Comparison of ENCODE assay signal across 13 mouse cellular contexts in the genomic region with DNA sequence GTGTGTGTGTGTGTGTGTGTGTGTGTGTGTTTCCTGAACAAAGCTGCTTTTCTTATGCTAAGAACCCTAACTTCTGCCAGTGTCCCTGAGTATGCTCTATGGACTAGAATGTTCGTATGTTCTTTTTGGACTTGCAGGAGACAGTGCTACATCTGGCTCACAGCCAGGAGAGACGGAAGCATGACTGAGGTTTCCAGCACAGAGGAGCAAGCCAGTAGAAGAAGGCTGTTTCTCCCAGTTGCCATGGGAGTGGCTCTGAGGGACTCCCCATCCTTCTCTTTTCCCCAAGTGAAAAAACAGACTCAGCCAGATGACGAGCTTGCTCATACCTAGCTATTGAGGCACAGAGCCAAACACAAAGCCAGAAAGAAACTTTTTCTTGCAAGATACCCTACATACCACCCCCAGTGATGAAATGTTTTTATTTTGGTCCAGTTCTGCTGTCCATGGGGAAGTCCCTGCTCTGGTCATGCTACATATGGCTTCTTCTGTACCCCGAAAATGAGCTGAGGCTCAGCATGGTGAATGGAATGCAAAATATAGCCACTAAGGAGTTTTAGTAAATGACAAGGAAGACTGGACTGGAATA.
DNase-seq lines count a peak whose midpoint lies in the region; ATAC-seq and TF ChIP-seq lines count a peak whose summit lies in the region.
"Had no signal": no experiment of that assay in that cellular context is flagged by ENCODE, and none has a peak within 500 bp of the region (broad histone marks: within the 10 kb centered on the region; RNA-seq: fewer than 3 reads in every experiment).

No protein-coding gene starts in this region.

- ATAC-seq in embryonic facial prominence, embryonic 14.5 days (ENCODE audit: low read depth) = no peak

- no peak for TF ChIP-seq CTCF in kidney, adult 2 months (conservative IDR thresholded peaks at IDR 0.05; ENCODE audit: insufficient read depth, insufficient read length, low read depth, low read length)

- DNase-seq in embryonic facial prominence, embryonic 14.5 days (ENCODE audit: low spot score) = peak; percentile 30
- DNase-seq in embryonic facial prominence, embryonic 10.5 days (ENCODE audit: low spot score) = no peak
- peak; percentile 45 for DNase-seq in kidney, postnatal 10 days
- DNase-seq in kidney, adult 2 months = no peak
- DNase-seq in gastrocnemius, postnatal 14 days = peak; percentile 37
- DNase-seq in lung, postnatal 4 days = peak; percentile 26 to 55
- no peak for DNase-seq in thymus, postnatal 25 days
- DNase-seq in kidney, postnatal 14 days = no peak
- DNase-seq: cerebellum, postnatal 36 days; kidney, adult 11 months; thymus, postnatal 14 days had no signal

- WGBS in embryonic facial prominence, embryonic 14.5 days = 54% methylated on average over 4 of the region's 4 CpGs
- 86% methylated on average over 4 of the region's 4 CpGs for WGBS in embryonic facial prominence, embryonic 10.5 days
- 64% methylated on average over 4 of the region's 4 CpGs for WGBS in kidney, adult 2 months

- H3K4me1 ChIP-seq in embryonic facial prominence, embryonic 14.5 days (ENCODE audit: control insufficient read depth, insufficient read depth, low read length) = no peaks in the 10 kb centered on the region
- H3K4me1 ChIP-seq in embryonic facial prominence, embryonic 10.5 days = no peaks in the 10 kb centered on the region
- no peaks in the 10 kb centered on the region for H3K4me1 ChIP-seq in kidney, adult 2 months (ENCODE audit: control insufficient read depth, insufficient read depth, low read length)
- H3K4me1 ChIP-seq: hindbrain, embryonic 12.5 days had no signal

- H3K36me3 ChIP-seq in embryonic facial prominence, embryonic 14.5 days (ENCODE audit: control insufficient read depth, insufficient read depth, low read length) = no peaks in the 10 kb centered on the region
- no peaks in the 10 kb centered on the region for H3K36me3 ChIP-seq in embryonic facial prominence, embryonic 10.5 days (replicated peaks)
- H3K36me3 ChIP-seq in kidney, adult 2 months (ENCODE audit: control insufficient read depth, insufficient read depth, low read length) = no peaks in the 10 kb centered on the region
- H3K36me3 ChIP-seq: hindbrain, embryonic 12.5 days had no signal

- no peaks in the 10 kb centered on the region for H3K27me3 ChIP-seq in embryonic facial prominence, embryonic 14.5 days (replicated peaks; ENCODE audit: control insufficient read depth, insufficient read depth, low read length)
- H3K27me3 ChIP-seq in embryonic facial prominence, embryonic 10.5 days (replicated peaks; ENCODE audit: low read depth, poor library complexity, severe bottlenecking) = no peaks in the 10 kb centered on the region
- no peaks in the 10 kb centered on the region for H3K27me3 ChIP-seq in kidney, adult 2 months (replicated peaks; ENCODE audit: control insufficient read depth, insufficient read depth, low read length)
- H3K27me3 ChIP-seq: hindbrain, embryonic 12.5 days had no signal

- no peak overlapping the region for H3K4me3 ChIP-seq in embryonic facial prominence, embryonic 14.5 days (ENCODE audit: low read depth, low read length)
- no peak overlapping the region for H3K4me3 ChIP-seq in embryonic facial prominence, embryonic 10.5 days
- no peak overlapping the region for H3K4me3 ChIP-seq in kidney, adult 2 months (ENCODE audit: insufficient read depth, low read depth, low read length)
- H3K4me3 ChIP-seq: hindbrain, embryonic 12.5 days; myocyte had no signal

- no peak overlapping the region for H3K27ac ChIP-seq in embryonic facial prominence, embryonic 14.5 days (replicated peaks; ENCODE audit: low read depth, low read length)
- H3K27ac ChIP-seq in embryonic facial prominence, embryonic 10.5 days (replicated peaks) = no peak overlapping the region
- no peak overlapping the region for H3K27ac ChIP-seq in kidney, adult 2 months (ENCODE audit: insufficient read depth, low read depth, low read length)
- H3K27ac ChIP-seq: hindbrain, embryonic 12.5 days had no signal

- H3K4me2 ChIP-seq in embryonic facial prominence, embryonic 14.5 days (ENCODE audit: low read depth, low read length) = no peak overlapping the region
- H3K4me2 ChIP-seq: hindbrain, embryonic 12.5 days had no signal

- intact Hi-C loops in gastrocnemius, postnatal 14 days (cut with DNase I; ENCODE audit: low total_unique reads) = no loop called here

- no peak for TF ChIP-seq POLR2A in kidney, adult 2 months (IDR thresholded peaks at IDR 0.05; ENCODE audit: low read depth, low read length)

- no peak overlapping the region for H3K9ac ChIP-seq in embryonic facial prominence, embryonic 14.5 days (ENCODE audit: low read depth, low read length)
- H3K9ac ChIP-seq: hindbrain, embryonic 12.5 days had no signal

- no peaks in the 10 kb centered on the region for H3K9me3 ChIP-seq in embryonic facial prominence, embryonic 14.5 days (ENCODE audit: control insufficient read depth, low read length)
- H3K9me3 ChIP-seq in embryonic facial prominence, embryonic 10.5 days = no peaks in the 10 kb centered on the region
- H3K9me3 ChIP-seq: hindbrain, embryonic 12.5 days had no signal

Comparison
In these comparisons a context has a peak if more than half of its experiments do, and no peak if none do; other contexts are left out.
1. DNase-seq: peak in embryonic facial prominence, embryonic 14.5 days (single experiment), kidney, postnatal 10 days (single experiment), gastrocnemius, postnatal 14 days (single experiment) and lung, postnatal 4 days (2 of 2); none in embryonic facial prominence, embryonic 10.5 days (single experiment), kidney, adult 2 months (single experiment), thymus, postnatal 25 days (single experiment) and kidney, postnatal 14 days (single experiment).